Mouse (Mus musculus): ENCODE measurements at regions not wholly inside any gene's neighbourhood (a gene's known extent, or its start where the extent isn't known, plus 50 kb on each side); places are given as distances from the start of the nearest gene placed in this dataset.

DNA sequence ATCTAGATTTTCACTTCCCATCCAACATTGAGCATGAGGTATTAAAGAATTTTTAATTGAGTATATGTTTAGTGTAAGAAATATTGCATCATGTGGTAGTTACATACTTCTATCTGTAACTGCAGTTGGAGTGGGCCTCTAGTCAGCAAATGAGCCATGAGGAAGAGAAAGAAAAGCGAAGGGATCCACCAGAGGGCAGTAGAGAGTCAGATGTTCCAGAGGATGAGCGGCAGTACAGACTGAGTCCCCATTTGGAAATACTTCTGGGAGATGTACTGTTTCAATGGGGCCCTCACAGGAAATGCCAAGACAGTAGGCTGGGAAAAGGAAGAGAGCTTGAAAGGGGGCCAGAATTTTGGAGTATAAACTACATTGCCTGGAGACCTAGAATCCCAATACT lies 221.2 kb downstream of the Myh15 start:
- peak; percentile 26 for DNase-seq (ENCODE audit: low read depth, low spot score)

DNA sequence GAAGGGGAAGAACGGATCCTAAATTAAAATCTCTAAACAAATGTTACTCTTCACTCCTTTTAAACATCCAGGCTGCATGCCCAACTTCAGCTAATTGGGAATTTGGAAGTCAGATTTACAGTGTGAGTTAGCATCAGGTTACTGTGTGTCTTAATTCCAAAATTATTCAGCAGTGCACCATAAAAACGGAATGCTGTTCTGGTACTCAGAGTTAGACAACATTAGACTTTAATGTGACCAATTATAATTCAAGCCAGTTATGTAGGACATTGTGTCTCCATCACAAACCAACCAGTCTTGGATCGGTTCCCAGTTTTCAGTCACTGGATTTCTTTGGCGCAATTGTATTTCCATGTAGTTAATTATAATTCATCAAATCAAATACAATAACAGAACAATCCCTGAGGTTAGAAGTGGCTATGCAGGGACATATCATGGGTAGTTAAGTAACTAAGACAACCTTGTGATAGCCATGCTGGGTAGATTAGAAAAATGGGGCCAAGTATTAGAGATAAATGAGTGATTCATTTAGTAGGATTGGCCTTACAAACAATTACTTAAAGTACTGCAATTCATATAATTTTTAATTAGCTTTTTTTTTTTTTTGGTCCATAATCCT lies 230.9 kb downstream of the Myh15 start:
- DNase-seq (ENCODE audit: low read depth, low spot score) = no peak

DNA sequence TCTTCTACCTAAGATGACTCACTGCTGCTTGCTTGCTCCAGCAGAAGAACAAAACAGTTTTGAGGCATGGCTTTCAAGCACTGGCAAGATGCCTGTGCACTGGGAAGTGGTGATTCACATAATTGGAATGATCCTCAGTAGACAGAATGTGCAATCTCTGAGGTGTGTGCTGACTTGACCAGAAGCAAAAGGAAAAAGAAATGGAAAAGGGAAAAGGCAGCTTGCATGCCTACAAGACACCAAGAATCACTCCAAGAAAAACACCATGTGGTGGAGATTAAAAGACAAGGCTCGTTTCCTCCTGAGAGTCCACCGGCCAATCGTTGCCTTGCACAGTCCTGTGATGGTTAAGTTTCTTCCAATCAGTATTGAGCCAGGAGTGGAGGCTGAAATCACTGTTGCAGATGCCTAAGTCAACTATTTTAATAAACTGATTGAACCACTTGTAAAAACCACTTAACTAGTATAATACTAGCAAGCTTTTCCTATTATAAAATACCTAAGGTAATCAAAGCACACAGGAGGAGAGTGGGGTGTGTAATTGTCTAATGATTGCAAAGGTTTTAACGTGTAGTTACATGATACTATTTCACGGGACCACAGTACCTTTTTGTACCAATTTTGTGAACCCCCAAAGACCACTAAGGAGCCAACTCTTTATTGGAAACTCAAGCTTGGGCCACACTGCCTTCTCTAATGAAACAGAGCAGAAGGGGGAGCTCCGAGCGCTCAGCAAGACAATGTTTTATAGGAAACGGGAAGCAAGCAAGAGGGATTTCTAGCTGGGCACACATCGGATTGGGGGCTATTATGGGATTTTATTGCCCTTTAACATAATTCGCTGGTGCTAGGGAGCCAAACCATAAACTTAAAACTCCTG lies 232.2 kb downstream of the Myh15 start:
- no peak for DNase-seq (ENCODE audit: low read depth, low spot score)

DNA sequence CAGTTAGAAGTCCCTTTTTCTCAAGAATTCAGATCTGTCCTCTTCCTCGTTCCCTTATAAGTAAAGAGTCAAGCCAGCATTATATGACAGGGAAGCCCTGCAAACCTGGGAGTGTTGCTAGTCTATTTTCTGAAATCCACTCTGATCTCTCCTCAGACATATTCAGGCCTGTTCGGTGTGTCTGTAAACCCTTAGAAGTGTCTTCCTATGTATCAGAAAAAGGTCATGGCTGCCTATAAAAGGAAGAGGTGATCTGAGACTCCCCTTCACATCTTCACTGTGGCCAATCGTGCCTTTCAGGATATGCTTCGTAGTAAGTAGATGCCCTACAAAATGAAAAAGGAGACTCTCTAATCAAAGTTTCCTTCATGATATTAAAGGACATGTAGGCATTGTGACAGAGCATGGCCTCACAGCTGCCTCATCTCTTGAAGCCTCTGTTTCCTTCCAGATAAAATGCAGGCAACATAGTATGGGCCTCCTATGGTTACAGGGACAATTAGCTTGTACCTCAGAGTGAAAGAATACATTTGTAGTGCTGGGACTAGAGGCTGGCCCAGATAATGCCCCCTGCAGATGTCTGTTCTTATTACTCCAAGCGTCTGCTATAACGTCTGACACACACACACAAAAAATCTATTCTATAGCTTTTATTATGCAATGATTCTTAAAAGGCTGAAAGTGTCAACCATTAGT lies 246.5 kb downstream of the Myh15 start:
- no peak for DNase-seq (ENCODE audit: low read depth, low spot score)

DNA sequence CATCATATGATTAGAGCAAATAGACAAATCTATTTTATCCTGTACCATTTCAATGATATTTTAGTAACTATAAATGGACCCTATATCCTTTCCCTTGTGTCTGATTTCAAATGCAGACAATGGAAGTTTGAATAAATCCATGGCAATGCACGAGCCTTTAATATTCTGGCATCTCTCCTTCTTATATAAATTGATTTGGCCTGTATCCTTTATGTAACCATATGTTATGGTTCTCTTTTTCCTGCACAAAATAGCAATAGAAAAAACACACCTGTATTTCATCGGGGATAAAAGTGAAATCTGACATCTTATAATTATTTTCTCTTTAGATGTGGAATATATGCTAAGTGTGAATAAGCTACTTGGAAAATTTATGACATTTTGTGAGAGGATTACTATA lies 247.1 kb downstream of the Myh15 start:
- DNase-seq (ENCODE audit: low read depth, low spot score) = no peak

DNA sequence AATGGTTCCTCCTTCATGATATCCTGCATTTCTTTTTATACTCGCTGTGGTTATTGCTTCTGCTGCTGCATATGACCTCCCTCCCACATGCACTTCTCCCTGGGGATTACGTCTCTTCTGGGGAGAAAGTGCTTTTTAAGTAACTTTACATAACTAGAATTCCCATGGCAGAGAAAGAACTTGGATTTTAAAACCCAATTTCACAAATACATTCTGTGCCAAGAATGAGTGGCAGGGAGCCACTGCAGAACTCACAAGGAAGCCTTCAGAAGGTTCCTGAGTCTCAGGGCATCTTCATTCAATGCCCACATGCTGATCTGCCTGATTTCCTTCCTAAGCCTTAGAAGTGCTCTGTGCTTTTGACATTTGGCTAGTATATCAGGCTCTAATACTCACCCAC lies 259.8 kb downstream of the Myh15 start:
- DNase-seq (ENCODE audit: low read depth, low spot score) = no peak

DNA sequence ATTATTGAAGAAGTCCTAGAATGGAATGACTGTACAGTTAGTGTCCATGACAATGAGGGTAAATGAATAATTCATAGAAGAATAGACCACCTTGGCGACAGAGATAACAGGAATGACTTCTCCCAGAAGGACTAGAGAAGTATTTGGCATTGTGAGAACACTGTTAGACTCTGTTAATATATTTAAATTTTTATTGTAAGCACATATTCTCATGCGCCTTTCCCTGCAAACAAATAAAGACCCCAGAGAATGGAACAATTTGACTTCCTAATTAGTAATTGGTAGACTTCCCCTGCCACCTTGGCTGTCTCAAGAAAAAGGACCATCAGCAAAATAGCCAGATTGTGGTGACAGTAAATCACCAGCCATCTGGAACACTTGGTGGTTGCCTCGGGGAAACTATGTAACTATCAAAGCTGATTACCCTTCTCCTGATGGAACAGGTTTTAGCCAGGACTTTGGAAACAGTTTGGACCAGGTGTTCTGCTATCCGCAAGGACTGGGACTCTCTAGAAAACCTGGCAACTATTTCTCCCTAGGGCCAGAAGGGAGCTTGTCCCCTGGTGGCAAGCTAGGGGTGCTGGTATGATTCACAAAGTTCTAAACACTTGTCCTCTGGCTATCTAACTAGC lies 261.9 kb downstream of the Myh15 start:
- DNase-seq (ENCODE audit: low read depth, low spot score) = no peak

DNA sequence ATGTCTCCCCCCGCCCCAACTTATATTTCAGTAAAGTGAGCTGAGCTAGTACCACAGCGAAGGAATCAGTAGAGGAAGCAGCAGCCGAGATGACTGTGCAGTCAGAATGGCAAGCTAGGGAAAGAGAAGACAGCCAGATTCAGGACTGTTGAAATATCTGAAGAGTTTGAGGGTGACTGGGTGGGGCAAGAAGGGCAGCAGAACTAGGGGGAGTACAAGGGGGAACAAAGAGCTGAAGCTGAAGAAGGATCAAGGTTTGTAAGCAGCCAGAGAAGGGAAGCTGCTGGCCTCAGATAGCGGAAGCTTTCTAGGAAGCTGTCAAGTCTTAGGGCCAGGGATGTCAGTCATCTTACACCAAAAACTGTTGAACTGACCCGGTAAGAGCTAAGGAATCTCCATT lies 262.5 kb downstream of the Myh15 start:
- no peak for DNase-seq (ENCODE audit: low read depth, low spot score)

DNA sequence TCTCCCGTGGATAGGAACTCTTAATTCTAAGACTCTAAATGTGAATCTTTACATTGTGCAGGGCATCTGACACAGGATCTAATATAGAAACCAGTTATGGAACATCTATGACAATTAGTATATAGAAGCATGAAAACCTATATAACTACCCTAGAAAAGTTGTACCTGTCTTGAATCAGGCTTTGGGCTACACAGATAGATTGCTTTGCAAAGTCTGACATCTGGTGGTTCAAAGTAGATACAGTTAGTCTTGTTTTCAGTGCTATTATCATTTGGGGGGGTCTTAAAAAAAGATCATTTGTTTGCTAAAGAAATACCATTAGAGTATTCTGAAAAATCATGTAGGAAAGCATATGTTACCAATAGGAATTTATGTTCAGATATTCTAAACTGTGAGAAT lies 264.7 kb downstream of the Myh15 start:
- no peak for DNase-seq (ENCODE audit: low read depth, low spot score)

DNA sequence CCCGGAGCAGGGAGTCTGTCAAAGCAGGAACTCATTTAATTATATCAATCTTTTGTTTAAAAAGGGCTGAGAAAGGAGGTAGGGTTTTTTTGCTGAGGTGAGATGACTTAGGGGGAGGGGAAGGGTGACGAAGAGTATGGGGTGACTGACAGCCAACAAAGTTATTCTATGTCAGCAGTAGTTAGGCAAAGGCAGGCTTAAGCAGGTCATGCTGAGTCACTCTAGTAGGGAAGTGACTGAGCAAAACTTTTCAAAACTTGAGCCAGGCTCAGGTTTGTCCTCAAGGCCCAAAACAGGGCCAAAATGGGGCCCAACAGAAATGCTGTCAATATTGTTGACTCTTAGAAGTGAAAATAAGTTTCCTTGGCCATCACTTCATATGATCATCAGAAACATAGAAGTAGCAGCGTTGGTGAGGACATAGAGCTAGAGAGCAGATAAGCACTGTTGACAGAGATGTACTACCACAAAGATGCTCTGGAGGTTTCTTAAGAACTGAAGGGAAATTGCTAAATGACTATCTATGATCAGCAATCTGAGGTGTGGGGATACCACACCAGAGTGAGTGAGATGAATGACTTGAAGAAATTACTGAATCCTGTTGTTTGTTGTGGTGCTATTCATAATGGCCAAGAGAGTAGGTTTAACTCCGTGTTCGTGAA lies 273.6 kb downstream of the Myh15 start:
- no peak for DNase-seq (ENCODE audit: low read depth, low spot score)

DNA sequence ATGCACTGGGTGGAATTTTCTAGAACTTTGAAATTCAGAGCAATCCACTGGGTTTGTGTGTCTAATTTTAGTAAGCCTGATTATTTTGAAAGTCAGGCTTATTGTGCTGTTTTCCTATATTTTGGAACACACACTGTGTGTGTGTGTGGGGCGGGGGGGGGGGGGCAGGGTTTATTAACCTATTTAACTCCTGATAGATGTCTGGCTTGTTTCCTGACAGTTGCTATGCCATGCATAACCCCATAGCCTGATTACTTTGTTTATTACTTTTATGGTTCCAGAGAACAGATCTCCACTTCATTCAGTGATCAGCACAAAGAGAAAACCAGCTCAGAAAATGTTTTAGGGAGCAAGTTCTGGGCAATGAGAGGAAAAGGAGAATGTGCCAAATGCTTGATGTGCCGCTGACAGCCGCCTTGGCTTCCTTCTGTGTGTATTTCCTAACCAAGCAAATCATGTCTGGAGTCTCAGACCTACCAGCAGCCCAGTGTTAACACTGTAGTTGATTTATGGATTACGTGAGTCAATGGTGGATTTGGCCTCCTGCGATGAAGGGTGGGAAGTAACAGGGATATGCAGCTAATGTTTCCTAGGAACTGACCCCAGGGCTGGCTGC lies 274.9 kb downstream of the Myh15 start:
- peak; percentile 64 for DNase-seq (ENCODE audit: low read depth, low spot score)

DNA sequence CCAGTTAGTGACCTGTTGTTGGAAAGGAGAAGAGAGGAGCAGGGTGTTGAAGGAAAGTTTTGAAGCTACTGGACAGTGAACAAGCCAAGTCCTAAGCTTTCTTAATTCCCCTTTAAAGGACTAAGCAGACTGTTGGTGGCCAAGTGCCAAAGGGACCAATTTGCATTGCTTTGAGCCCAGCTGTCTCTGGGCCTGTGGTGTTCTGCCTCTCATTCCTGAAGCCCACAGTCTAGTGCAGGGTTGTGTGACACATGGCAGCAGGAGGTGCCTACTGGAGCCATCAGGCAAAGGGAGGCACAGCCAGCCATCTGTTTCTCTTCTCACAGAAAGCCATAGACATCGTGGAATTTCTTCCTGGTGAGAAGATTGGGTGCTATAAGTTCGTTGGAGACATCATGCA lies 278.6 kb downstream of the Myh15 start:
- peak; percentile 56 for DNase-seq (ENCODE audit: low read depth, low spot score)

DNA sequence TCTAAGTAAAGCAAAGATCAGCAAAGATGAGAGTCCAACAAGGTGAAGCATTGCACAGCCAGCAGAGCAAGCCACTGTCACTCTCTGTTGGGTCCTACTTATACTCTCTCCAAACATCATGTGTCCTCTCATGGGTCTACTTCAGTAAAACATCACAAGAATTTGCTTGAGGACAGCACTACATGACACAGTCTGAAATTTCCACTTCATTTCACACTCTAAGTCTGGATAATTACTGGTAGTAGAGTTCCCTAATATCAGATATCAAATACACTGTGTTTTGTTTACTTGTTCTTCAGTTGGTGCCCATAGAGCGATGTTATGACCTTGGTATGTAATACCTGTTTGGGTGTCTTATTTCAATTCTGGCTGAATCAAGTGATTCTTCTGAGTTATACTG lies 280.7 kb downstream of the Myh15 start:
- no peak for DNase-seq (ENCODE audit: low read depth, low spot score)

DNA sequence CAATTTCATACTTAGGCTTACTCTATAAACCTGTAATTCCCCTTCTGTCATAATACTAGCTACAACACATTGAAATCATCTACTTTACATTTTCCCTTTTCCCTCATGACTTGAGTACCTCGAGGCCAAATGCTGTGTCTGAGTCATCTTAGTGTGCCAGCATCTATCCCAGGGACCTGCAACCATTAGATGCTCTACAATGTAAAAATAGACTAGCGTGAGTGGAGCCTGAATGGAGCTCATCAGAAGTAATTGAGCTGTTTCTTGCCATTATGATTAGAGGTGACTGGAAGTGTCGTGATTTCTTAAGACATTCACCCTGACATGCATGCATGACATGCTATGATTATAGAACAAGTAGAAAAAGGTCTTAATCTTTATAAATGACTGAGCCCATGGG lies 301.1 kb downstream of the Myh15 start:
- DNase-seq (ENCODE audit: low read depth, low spot score) = no peak

DNA sequence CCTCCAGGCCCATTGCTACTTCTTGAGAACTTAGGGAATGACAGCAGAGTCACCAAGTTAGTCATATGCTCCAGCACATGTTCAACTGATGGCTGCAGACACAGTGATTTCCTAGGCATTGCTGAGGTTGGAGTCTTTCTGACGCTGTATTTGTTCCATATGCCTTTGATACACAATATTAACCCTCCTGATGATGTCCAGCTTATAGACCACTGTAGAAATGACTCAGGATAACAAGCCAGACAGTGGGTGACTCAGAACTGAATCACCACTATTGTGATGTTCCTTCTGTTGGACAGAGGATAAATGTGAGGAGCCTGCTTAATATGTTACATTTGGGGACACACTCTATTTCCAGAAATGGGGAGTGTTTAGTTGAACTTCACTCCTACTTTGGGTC lies 304.4 kb downstream of the Myh15 start:
- DNase-seq (ENCODE audit: low read depth, low spot score) = no peak

DNA sequence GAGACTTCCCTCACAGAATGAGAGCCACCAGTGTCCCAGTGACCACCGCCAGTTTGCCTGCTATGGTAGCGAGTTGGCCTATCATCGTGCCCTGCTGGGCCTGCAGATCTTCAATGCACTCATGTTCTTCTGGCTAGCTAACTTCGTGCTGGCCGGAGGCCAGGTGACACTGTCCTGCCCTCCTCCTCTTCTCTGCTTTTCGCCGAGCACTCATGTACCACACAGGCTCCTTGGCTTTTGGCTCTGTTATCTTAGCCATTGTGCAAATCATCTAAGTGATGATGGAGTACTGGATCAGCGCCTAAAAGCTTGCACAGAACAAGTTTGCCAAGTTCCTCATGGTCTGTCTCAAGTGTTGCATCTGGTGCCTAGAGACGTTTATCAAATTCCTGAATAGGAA lies 312.2 kb downstream of the Myh15 start:
- DNase-seq (ENCODE audit: low read depth, low spot score) = no peak

DNA sequence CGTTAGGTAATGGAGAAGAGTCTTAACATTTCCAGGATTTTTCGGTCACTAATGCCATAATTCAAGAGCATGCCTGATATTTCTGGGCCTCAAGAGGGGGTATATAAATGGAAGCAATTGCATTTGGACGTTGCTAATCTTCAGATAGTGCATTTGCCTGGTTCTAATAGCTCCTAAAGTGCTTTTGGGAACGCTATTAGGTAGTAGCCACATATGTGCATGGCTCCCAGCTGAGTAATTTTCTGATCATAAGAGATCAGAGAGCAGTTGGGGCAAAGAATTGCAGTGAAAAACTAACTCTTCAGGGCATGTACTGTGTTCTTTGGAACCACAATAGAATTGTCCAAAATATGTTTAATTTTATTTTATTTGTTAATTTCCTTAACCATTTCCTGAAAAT lies 317.8 kb downstream of the Myh15 start:
- no peak for DNase-seq (ENCODE audit: low read depth, low spot score)

DNA sequence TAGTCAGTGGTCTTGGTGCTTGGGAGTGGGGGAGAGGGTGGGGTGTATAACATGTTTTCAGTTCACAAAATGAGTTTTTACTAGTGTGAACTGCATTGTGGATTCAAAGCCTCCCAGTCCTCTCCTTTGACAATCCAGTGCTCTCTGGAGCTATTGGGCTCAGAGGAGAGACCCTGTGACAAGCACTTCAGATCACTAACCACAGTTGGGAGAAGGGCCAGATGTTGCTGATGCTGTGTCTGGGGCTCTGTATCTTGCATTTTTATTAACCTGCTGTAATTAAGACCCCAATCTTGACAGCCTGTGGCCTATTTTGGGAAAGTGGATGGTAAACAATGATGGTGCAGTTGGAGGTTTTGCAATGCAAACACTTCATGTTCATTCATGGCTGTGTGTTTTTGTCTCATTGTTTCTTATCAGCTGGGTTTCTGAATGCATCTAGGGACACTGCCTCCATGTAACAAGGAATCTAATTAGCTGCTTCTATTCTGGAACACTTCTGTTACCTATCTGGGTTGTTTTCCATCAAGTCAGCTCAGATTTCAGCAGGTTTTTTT lies 320.0 kb upstream of the Ift57 start:
- DNase-seq (ENCODE audit: low read depth, low spot score) = peak; percentile 26

DNA sequence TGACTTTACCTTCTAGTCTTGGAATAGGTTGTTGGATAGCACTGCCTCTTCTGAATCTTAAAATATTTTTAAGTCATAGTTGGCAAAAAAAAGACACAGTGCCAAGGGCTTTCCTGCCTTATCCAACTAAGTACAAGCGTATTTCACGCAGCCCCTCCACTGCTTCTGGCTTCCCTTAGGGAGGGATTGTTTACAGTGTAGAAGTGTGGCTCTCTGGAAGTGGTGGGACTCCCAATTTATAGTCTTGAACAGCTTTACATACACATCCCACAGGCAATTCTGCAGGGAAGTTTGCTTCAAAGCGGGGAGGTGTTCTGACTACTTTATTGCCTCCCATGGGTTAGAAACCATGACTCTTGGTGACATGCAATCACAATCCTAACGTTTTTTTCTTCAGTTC lies 310.9 kb upstream of the Ift57 start:
- DNase-seq (ENCODE audit: low read depth, low spot score) = no peak

DNA sequence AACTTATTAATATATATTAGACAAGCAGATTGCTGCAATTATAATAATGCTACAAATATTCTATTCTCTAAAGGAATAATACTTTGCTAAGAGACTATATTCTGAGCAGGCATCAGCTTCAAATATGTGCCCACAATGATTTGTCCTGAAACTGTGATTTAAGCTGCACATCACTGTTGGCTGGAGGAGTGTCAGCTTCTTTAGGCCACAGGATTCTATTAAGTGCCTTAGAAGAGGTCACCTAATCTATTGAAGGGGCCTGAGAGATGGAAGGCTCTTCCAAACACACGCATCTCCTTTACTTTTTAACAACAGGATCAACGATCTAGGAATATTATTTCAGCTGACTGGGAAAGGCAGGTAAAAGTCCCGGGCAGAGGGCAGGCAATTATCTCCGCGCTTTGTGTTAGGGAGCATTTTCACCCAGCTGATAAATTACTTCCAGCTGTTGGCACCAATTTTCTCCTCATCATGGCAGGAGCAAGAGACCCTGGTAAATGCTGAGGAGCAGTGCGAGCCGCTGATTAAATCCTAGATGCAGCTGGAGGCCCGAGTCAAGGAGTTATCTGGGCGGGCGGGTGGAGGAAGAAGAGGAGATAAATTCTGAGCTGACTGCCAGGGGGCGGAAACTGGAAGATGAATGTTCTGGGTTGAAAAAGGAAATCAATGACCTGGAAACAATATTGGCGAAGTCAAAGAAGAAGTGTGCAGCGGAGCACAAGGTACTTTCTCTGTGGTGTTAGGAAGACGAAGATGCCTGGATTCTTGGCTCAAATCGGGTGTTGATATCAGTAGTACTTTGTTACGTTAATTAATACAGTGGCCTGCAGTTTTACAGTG lies 290.9 kb upstream of the Ift57 start:
- no peak for DNase-seq (ENCODE audit: low read depth, low spot score)

Measured in brain, embryonic 18.5 days (tissue).